Mouse (Mus musculus): ENCODE measurements around the gene Hspe1.

GRCm38 (mm10) chr1:55053596-55053995 lies 34.3 kb upstream of the Hspe1 start:
- no peak for TF ChIP-seq POLR2A (IDR thresholded peaks at IDR 0.05; ENCODE audit: extremely low read depth, insufficient read depth, low read length)
- no peak for TF ChIP-seq CTCF (IDR thresholded peaks at IDR 0.05; ENCODE audit: extremely low read depth, insufficient read depth, low read length)

Measured in cortical plate, adult 2 months (tissue).